Mouse (Mus musculus) thymus, postnatal 25 days (tissue): Measurements from ENCODE around the gene Lin54.
A peak's percentile ranks its signal among the peaks of the same experiment; 100 is the strongest.

Experiments used
- DNase-seq: peaks from one replicate; pipeline ENCODE4 v3.0.0; 2022

Gene Lin54

GRCm38 (mm10) chr5:100415761-100416590, 84.5 kb downstream of the Lin54 start, which contains the start of gene Sec31a:
Gene Sec31a, minus strand, starts transcription at chr5:100416234.
- peak; percentile 98 for DNase-seq

- no peak for DNase-seq
These were observed 85.8 kb downstream of the Lin54 start for GRCm38 (mm10) chr5:100414474-100415196.

GRCm38 (mm10) chr5:100412886-100413285, 87.6 kb downstream of the Lin54 start:
- no peak for DNase-seq

GRCm38 (mm10) chr5:100410281-100410680, 90.2 kb downstream of the Lin54 start:
- DNase-seq, result no peak

- DNase-seq, result no peak
These were observed 92.0 kb downstream of the Lin54 start for GRCm38 (mm10) chr5:100408485-100408884.

GRCm38 (mm10) chr5:100396753-100397152, 103.7 kb downstream of the Lin54 start:
- DNase-seq, result no peak

GRCm38 (mm10) chr5:100393681-100394080, 106.8 kb downstream of the Lin54 start:
- DNase-seq, result no peak

- DNase-seq, result no peak
These were observed 107.9 kb downstream of the Lin54 start for GRCm38 (mm10) chr5:100392436-100392955.
